Mouse (Mus musculus): Measurements from ENCODE around the gene Cirbp.

Gene Cirbp

DNA sequence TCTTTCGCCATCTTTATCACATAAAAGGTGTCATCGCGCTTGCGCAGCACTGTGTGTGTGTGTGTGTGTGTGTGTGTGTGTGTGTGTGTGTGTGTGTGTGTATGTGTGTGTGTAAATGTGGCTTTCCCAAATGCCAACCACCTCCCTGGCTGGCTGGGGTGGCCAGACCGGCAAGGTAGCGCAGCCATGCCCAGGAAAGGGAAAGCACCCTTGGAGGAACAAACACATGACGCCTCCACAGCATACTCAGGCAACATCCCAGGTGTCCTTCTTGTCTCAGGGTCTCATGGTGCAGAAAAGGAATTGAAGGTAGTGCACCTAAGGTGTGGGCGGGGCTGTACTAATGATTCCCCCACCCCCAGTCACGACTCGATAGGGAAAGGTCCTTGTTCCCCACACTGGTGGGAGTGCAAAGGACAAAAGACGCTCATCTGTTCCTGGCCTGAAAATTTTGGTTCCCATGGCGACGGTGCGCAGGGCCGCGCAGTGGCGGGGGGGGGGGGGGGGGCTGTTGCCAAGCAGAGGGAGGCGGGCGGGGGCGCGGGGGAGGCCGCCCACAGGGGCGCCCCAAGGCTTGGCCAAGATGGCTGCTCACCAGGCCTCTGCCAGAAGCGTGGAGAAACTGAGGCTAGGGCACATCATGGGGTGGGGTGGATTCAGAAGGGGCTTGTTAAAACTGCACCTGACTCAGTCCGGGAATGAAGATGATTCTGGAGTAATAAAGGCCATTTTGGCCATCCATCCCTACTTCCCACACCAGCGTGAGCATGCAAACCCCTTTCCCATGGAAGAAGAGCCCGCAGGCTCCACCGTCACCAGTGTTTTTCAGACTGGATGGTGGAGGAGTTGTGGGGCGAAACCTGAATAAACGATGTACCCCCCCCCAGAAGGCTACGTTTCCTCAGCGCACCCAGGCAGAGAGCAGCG is 27.9 kb upstream of the Cirbp start:
- DNase-seq (ENCODE audit: low spot score): peak; percentile 53

DNA sequence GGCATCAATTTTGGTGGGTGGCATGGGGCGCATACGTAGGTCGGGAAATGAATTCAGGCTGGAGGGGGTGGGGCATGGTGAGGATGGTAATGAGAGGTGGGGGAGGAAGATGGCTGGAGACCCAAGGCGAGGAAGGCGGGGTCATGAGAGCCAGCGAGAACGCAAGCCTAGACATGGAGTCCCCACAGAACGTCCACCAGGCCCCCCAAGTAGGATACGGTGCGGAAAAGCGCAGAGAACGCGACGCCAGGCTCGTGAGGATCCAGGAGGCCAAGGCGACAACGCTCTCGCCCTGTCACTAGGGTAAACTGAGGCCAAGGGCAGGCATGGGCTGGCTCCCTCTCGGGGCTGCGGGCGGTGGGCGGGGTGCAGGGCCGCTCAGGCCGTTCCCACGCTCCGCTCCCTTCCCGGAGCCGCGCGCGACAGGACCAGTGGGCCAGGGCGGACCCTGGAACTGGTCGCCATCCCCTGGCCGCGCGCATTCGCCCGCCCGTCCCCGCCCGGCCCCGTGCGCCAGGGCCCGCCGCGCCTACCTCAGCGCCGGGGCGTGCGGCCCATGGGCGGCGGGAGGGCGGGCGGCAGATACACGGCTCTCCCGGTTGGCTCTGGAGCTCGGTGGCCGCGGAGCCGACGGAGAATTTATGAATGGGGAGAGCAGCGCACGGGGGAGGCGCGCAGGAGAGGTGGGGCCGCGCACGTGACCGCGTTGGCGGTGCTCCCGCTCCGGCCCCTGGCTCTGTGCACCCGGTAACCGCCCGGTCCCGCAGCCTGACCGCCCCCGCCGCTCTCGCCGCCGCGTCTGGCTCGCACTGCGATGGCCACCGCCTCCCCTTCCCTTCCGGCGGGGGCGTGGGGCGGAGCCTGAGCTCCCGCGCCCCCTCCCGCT is 27.0 kb upstream of the Cirbp start, which contains the start of gene Atp5d:
TSS of gene Atp5d (plus strand) at position 80 of the 886 bp plus-strand sequence.
- peak; percentile 82 for DNase-seq (ENCODE audit: low spot score)

DNA sequence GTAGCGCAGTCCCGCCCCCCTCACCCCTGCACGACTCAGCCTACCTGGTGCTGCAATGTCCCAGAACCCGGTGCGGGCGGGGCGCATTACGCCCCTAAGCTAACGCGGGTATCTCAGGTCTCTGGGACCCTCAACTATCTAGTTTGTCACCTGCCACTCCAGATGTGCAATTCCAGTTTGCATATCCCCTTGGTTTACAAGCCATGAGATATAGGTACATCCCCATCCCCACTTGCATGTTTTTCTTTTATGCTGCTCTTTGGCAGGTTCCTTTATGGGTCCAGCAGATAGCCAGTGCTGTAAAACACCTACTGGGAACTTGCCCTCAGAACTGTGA is 26.4 kb upstream of the Cirbp start:
- DNase-seq (ENCODE audit: low spot score): no peak

DNA sequence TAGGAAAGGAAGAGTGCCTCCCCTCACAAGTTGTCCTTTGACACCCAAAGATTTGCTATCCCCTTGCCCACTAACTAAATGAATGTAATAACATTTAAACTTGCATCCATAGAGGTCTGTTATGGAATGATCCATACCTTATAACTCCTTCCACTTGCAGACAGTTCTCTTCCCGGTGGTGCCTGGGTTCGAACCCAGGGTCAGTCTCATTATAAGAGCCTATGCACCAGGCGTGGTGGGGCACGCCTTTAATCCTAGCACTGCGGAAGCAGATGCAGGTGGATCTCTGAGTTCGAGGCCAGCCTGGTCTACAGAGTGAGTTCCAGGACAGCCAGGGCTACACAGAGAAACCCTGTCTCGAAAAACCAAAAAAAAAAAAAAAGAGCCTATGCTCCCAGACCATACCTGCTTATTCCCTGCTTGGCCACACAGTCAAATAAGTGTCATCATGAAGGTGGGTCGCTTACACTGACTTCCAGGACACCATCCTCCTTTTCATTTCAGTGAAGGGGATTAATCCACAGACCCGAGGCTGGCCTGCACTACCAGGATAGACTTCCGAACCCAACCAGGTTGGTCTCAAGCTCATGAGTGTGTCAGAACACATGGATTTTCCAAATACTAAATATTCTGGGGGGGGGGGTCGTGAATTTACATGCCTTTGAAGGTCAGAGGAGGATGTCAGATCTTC is 25.7 kb upstream of the Cirbp start:
- no peak for DNase-seq (ENCODE audit: low spot score)

DNA sequence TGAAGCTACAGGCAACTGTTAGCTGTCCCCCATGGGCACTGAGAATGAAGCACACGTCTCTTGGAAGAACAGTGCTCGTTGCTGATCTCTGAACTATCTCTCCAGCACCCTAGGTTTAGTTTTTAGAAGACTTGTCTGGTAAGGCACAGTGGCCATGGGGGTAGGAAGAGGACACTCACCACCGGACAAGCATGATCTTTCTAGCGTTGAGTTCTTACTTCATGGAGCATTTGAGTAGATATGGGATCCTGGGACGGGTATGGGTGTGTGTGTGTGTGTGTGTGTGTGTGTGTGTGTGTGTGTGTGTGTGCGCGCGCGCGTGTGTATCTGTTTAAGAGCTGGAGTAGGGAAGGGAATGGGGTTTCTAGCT is 25.1 kb upstream of the Cirbp start, which contains the start of gene Cbarp:
TSS of gene Cbarp (minus strand) at position 170 of the 370 bp plus-strand sequence.
- DNase-seq (ENCODE audit: low spot score): no peak

DNA sequence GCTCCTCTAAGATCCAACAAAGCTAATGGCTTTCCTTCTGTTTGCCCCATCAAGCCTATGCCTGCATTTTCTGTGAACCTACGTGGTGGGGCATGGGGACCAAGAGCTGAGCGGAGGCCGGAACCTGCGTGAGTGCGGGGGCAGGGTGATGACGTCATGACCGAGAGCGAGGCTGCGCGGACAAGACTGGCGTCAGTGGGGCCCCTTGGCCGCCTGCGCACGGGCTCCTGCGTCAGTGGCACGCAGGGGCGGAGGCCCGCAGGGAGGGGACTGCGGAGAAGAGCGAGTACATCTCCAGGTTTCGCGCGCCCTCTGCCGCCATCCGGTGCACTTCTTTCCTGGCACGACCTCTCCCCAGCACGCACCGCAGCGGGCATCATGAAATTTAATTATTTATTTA is 24.5 kb upstream of the Cirbp start:
- DNase-seq (ENCODE audit: low spot score): peak; percentile 95

DNA sequence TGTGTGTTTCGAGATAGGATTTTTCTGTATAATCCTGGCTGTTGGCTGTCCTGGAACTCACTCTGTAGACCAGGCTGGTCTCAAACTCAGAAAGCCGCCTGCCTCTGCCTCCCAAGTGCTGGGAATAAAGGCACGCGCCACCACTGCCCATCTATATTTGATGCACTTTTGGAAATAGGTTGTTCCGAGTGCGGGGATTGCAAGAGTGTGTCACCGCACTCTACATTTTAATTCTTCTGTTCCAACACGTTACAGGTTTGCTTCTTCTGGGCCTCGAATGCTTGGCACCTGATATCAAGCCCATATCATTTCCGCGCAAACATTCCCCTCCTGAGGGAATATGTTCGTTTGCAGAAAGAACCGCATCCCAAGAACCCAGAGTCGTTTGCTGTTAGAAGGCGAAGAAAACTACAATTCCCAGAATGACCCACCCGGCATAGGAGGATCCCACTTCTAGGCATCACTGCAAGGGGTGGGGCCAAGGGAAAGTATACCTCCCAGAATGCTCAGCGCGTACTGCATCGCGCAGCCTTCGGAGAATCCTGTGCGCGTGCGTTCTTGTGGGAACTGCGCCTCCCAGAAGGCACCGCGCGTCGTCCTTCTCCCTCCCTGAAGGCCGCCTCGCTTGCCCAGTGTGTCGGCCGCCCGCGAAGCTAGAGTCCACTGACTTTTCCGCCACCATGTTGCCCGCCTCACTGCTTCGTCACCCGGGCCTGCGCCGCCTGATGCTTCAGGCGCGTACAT is 23.8 kb upstream of the Cirbp start:
- peak; percentile 92 for DNase-seq (ENCODE audit: low spot score)

DNA sequence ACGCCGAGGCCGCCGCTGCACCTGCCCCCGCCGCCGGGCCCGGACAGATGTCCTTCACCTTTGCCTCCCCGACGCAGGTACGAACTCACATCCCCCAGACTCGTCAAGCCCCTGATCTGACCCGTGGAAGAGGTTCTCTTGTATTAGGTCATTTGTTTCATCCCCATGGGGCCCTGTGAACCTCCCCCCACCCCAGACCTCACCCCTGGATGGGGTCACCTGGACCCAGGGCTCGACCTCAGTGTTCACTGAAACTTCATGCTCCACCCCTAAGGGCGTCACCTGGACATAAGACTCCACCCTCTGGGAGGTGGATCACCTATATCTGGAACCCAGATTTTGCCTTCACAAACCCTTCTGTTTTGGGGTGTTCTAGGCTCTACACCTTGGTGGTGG is 23.3 kb upstream of the Cirbp start:
- DNase-seq (ENCODE audit: low spot score): no peak

DNA sequence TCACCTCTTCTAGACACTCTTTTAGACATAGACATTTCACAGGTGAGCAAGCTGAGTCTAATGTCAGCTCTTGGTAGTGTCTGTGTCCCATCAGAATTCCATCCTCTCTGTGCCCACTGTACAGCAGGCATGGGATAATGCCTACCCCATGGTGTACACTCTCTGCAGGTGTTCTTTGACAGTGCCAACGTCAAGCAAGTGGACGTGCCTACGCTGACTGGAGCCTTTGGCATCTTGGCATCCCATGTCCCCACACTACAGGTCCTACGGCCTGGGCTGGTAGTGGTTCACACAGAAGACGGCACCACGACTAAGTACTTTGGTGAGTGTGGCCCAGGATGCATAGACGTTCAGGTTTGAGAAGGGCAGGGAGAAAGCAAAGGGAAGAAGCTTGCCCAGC is 22.1 kb upstream of the Cirbp start:
- DNase-seq (ENCODE audit: low spot score): no peak

DNA sequence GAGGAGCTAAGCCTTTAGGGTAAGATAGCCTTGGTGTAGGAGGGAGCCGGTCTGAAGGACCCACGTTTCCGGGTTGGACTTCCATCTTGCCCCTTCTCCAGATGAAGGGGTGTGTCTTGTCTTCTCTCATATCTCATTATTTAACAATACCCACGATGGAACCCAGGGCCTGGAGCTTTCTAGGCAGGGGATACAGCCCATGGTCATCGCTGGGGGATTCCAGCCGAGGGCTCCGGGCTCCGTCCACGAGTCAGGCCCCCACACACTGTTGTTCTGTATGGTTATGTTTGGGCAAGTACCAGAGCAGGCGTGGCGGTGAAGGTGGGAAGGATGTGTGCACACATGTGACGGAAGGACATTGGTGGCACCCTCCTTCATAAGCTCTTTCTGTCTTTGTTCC is 21.6 kb upstream of the Cirbp start:
- DNase-seq (ENCODE audit: low spot score): no peak

DNA sequence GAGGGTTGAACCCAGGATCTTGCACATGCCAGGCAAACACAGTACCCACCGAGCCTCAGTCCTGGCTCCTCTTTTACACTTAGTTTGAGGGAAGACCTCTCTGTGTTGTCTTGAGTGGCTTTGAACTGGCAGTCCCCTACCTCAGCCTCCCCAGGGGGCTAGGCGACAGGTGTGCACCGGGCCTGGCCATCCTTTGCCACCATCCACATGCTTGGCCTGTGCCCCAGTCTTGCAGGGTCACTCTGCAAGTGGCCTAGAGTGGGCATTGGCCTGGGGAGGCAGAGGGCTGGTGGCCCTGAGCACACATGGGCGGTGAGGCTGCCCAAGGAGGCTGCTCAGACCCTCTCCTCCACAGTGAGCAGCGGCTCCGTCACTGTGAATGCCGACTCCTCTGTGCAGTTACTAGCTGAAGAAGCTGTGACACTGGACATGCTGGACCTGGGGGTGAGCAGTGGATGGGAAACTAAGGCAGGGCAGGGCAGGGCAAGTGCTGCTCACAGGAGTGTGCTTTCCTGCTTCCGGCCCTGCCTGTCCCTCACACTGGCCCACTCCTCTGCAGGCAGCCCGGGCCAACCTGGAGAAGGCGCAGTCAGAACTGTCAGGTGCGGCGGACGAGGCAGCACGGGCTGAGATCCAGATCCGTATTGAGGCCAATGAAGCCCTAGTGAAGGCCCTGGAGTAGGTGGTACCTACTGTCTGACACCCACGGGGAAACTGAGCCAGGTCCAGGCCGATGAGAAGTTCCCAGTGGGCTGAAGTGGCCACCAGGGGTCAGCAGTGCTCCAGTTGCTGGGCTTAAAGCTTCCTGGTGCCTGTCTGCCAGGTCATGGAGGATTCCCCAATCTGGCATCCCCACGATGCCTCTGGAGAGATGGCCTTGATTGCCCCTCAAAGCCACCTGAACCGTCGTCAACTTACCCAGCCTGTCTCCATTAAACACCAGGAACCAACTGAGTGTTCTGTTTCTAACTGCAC is 20.6 kb upstream of the Cirbp start:
- peak; percentile 88 for DNase-seq (ENCODE audit: low spot score)

DNA sequence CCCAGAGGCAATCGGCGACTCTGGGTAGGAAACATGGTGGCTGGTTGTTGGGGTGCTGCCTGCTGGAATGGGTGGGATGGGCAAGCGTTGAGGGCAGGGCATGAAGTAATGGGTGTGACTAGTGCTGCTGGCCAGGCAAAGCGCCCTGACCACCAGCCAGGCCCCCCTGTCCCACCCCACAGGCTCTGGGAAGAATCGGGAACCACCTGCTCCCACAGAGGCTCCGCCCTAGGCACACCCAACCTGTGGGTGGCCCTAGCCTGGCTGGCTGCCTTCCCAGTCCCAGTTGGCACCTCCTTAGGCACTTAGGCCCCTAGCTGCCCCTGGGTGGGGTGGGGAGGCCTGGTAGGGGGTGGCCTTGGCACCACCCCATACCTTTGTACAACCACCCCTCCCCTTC is 19.9 kb upstream of the Cirbp start:
- DNase-seq (ENCODE audit: low spot score): peak; percentile 70

DNA sequence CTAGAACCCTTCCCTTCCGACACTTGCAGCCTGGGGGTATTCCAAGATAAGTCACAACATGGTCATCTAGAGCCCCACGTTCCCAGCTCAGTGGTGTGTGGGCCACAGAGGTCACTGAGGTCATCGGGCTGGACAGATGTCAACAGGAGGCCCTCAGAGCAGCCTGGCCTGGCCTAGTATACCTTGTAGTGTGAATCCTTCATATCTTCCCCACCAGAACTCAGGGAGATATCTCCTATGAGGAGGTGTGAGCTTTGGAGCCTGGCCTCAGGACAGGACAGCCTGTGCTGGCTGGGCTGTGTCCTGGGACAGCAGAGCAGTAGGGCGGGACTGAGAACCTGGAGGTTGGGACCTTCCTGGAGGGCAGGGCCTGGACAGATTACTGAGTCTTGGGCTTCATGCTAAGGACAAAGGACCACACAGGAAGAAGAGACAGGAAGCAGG is 19.2 kb upstream of the Cirbp start:
- DNase-seq (ENCODE audit: low spot score): peak; percentile 60

DNA sequence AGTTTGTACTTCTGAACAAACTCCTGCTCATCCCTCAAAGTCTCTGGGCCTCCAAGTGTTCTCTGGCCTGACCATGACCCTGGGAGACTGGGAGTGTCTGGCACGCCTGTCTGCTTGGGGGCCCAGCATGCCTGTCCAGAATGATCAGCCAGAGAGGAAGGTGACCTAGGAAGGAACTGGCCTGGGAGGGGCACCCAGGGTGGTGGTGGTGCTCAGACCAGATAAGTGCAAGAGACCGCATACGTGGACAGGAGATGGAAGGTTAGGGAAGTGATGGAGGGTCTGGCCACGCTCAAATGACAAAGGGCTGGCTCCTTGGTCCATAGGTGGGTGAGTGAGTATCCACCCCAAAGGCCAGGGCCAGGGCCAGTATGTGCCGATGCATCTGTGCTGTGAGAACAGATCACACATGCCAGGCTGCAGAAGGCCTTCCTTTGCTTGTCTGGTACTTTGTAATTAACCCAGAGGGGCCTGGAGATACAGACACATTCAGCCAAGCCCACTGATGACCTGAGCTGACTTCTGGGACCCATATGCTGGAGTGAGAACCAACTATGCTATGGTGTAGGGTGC is 18.6 kb upstream of the Cirbp start:
- peak; percentile 55 for DNase-seq (ENCODE audit: low spot score)

DNA sequence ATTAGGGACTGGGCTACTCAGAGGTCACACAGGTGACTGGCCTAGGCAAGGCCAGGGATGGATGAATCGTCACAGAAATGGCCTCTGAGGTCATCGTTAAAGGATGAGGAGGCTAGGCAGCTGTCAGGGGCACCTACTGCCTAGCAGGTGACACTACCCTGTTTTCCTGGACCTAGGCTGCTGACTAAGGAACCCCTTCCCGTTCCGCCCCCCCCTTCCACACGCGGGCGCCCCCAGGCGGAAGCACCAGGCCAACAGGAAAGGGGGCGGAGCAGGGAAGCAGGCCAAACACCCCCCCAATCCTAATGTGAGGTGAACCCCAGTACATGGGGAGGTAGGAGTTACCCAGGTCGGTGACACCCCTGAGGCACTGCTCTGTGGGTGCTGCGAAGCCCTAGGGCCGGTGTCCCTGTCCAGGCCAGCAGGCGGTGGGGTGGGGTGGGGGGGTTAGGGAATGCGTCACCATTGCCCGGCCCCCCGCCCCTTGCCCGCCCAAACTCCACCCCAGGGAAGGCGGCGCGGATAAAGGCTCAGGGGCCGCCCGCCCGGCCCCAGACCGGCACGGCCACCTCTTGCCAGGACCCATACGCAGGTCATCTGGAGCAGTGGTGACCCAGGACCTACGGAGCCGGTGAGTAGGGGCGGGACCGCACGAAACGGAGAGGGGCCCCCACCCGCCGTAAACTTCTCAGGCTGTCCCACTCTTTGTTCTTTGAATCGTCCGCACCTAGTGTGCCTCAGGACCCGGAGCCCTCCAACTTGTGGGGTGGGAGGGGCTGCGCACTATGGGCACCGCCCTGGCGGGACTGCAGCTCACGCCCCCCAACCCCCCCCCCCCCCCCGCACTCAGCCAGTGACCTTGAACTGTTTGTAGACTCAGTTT is 17.8 kb upstream of the Cirbp start, which contains the start of gene Midn:
TSS of gene Midn (plus strand) at position 554 of the 883 bp plus-strand sequence.
- DNase-seq (ENCODE audit: low spot score): peak; percentile 88

DNA sequence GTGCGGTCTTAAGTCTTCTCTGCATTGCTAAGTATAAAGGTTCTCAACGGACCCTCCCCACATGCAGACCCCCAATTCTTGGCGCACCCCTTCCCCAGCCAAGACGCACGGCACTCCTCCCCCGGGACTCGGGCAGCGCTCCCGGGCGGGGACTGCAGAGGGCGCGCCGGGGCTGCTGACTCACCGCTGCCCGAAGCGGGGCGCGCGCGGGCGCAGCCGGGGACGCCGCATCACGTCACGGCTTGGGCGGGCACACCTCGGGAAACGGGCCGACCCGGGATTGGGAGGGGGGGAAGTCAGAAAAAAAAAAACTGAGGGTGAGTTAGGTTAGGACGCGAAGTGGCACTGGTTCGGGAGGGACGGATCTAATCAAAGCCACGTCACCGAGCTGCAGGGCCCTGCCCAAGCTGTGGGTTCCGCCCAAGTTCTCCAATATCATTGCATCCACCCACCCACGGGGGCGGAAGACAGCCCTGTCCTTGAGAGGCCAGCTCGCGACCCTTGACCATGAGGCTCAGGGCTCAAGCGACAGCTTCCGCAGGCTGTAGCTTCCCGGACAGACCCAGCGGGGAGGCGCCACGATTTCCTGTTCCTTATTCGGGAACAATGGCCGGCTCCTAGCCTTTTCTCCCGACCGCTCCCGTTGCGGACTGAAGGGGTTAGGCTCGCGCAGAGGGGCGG is 17.0 kb upstream of the Cirbp start:
- peak; percentile 96 for DNase-seq (ENCODE audit: low spot score)

DNA sequence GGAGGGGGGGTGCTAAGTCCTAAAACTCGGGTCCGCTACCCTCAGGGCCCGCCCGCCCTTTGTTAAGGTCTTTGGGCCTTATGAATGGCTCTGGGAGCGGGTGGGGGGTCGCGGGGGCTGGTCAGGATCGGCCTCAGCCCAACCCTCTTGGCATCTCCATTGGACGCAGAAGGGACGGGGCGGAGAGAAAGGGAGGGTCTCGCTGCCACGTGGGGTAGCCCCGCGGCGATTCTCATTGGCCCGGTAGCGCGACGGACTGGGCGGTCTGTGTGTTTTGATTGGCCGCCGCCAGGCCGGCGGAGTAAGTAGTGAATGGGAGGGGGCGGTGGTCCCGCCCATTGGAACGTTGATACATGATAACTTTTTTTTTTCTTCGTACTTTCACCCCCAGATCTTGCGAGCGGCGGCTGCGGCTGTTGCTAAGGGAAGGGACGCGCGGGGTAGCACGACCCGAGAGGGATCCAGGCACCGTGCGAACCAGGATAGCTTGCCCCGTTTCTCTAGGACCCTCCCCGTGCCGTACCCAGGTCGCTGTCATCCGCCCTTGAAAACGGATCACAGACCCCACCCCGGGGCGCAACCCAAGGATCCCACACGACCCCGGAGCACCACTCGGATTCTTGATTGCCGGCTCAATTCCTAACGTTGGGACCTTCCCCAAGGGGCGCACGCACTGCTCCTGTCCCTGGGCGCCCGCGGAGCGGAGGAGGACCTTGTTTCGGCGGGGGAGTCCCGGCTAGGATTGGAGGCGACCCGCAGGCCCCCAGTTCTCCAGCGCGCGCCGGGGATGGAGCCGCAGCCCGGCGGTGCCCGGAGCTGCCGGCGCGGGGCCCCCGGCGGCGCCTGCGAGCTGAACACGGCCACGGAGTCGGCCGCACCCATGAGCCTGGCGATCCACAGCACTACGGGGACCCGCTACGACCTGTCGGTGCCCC is 16.2 kb upstream of the Cirbp start:
- DNase-seq (ENCODE audit: low spot score): peak; percentile 95
